Mouse (Mus musculus) CH12.LX (cell line): ENCODE results near the gene Parp9. TPM values are rescaled to one million over a fixed set of nuclear protein-coding genes. Genes with fewer than 3 reads are reported as not detected.

Source experiments
- DNase-seq: peaks from one replicate; pipeline ENCODE4 v3.0.0-alpha.2; 2013; ENCODE audit errors: extremely low read depth
- H3K27ac ChIP-seq: 2 replicates; pipeline ENCODE4 v1.5.1; 2012; ENCODE audit warnings: low read depth, mild to moderate bottlenecking, control low read depth, moderate library complexity; ENCODE audit not compliant: insufficient read depth
- H3K27me3 ChIP-seq: replicated peaks from 2 replicates; pipeline ENCODE3; 2012; ENCODE audit warnings: inconsistent platforms
- H3K36me3 ChIP-seq, 2 experiments: replicated peaks in 1 of 2; 2 replicates each; pipeline versions ENCODE3 to v1.6.1; 2012; ENCODE audit warnings: inconsistent platforms in 1 of 2, low read length in 1 of 2, mild to moderate bottlenecking in 1 of 2, mixed read lengths in 1 of 2, moderate library complexity in 1 of 2; ENCODE audit not compliant: control insufficient read depth in 1 of 2, insufficient read depth in 1 of 2
- H3K4me1 ChIP-seq, 2 experiments: 2 replicates each; pipeline ENCODE4 v1.6.1; 2012; ENCODE audit warnings: inconsistent platforms in 1 of 2, moderate library complexity in 1 of 2; ENCODE audit not compliant: insufficient read depth in 2 of 2, control insufficient read depth in 1 of 2
- H3K4me2 ChIP-seq: 2 replicates; pipeline ENCODE4 v1.6.1; 2012; ENCODE audit warnings: low read depth, mild to moderate bottlenecking, control low read depth; ENCODE audit not compliant: poor library complexity, insufficient read depth, severe bottlenecking
- H3K4me3 ChIP-seq, 3 experiments: fragments of 150-350 bp in 1 of 3; sonication (generic) in 1 of 3; replicated peaks in 1 of 3; 2 replicates each; pipeline versions ENCODE3 to v1.5.1; 2011 to 2012; ENCODE audit warnings: low read depth in 2 of 3, low read length in 2 of 3, mild to moderate bottlenecking in 2 of 3, moderate library complexity in 2 of 3, control low read depth in 1 of 3, improper control_type of control experiment in 1 of 3, inconsistent platforms in 1 of 3, mixed read lengths in 1 of 3; ENCODE audit not compliant: poor library complexity in 1 of 3
- H3K79me2 ChIP-seq: replicated peaks from 2 replicates; pipeline ENCODE4 v1.6.1; 2012; ENCODE audit warnings: mild to moderate bottlenecking, moderate library complexity; ENCODE audit not compliant: control insufficient read depth, poor library complexity, insufficient read depth, severe bottlenecking; ENCODE audit errors: extremely low read depth
- H3K9ac ChIP-seq: 2 replicates; pipeline ENCODE4 v1.6.1; 2012; ENCODE audit warnings: low read depth, mild to moderate bottlenecking, control low read depth, moderate library complexity; ENCODE audit not compliant: insufficient read depth
- H3K9me3 ChIP-seq: replicated peaks from 2 replicates; pipeline ENCODE3; 2012; ENCODE audit warnings: low read length, inconsistent platforms, mixed read lengths
- BHLHE40 ChIP-seq: IDR thresholded peaks from 2 replicates; pipeline ENCODE4 v1.6.1; 2011; ENCODE audit warnings: mild to moderate bottlenecking, low read depth, low read length, improper control_type of control experiment
- CHD1 ChIP-seq: IDR thresholded peaks from 2 replicates; pipeline ENCODE4 v1.6.1; 2012; ENCODE audit warnings: low read depth, low read length, improper control_type of control experiment, inconsistent platforms
- CHD2 ChIP-seq: IDR thresholded peaks from 2 replicates; pipeline ENCODE4 v1.6.1; 2011; ENCODE audit warnings: low read length, improper control_type of control experiment
- CTCF ChIP-seq, 2 experiments: IDR thresholded peaks in 1 of 2; conservative IDR thresholded peaks in 1 of 2; 2 replicates each; pipeline ENCODE4 v1.5.1; 2011 to 2012; ENCODE audit warnings: low read depth in 2 of 2, low read length in 2 of 2, improper control_type of control experiment in 1 of 2, inconsistent platforms in 1 of 2, mild to moderate bottlenecking in 1 of 2, moderate library complexity in 1 of 2
- E2F4 ChIP-seq: IDR thresholded peaks from 2 replicates; pipeline ENCODE4 v1.6.1; 2011; ENCODE audit warnings: low read depth, low read length, improper control_type of control experiment; ENCODE audit not compliant: insufficient replicate concordance
- ELF1 ChIP-seq: IDR thresholded peaks from 2 replicates; pipeline ENCODE4 v1.6.1; 2014; ENCODE audit warnings: low read depth, mild to moderate bottlenecking, inconsistent platforms, low read length, improper control_type of control experiment
- EP300 ChIP-seq: IDR thresholded peaks from 2 replicates; pipeline ENCODE4 v1.6.1; 2011; ENCODE audit warnings: low read length, improper control_type of control experiment
- ETS1 ChIP-seq: conservative IDR thresholded peaks from 2 replicates; pipeline ENCODE4 v1.6.1; 2012; ENCODE audit warnings: low read depth, mild to moderate bottlenecking, inconsistent platforms, low read length, improper control_type of control experiment, moderate library complexity
- HCFC1 ChIP-seq: IDR thresholded peaks from 2 replicates; pipeline ENCODE4 v1.6.1; 2012; ENCODE audit warnings: low read depth, mild to moderate bottlenecking, inconsistent platforms, low read length, improper control_type of control experiment
- IRF4 ChIP-seq: IDR thresholded peaks from 2 replicates; pipeline ENCODE4 v1.6.1; 2014; ENCODE audit warnings: low read depth, mild to moderate bottlenecking, inconsistent platforms, low read length, improper control_type of control experiment
- JUN ChIP-seq: IDR thresholded peaks from 2 replicates; pipeline ENCODE4 v1.6.1; 2011; ENCODE audit warnings: low read depth, mild to moderate bottlenecking, low read length, improper control_type of control experiment, moderate library complexity; ENCODE audit not compliant: insufficient read depth
- JUND ChIP-seq: conservative IDR thresholded peaks from 2 replicates; pipeline ENCODE4 v1.6.1; 2011; ENCODE audit warnings: low read depth, low read length, improper control_type of control experiment
- KAT2A ChIP-seq: IDR thresholded peaks from 2 replicates; pipeline ENCODE4 v1.6.1; 2012; ENCODE audit warnings: low read length, improper control_type of control experiment, inconsistent platforms; ENCODE audit not compliant: insufficient replicate concordance
- MAFK ChIP-seq: IDR thresholded peaks from 2 replicates; pipeline ENCODE4 v1.6.1; 2011; ENCODE audit warnings: low read length, improper control_type of control experiment; ENCODE audit not compliant: insufficient replicate concordance
- MAX ChIP-seq: IDR thresholded peaks from 2 replicates; pipeline ENCODE4 v1.6.1; 2011; ENCODE audit warnings: low read length, improper control_type of control experiment
- MAZ ChIP-seq: IDR thresholded peaks from 2 replicates; pipeline ENCODE4 v1.6.1; 2012; ENCODE audit warnings: low read depth, mild to moderate bottlenecking, inconsistent platforms, low read length, improper control_type of control experiment, moderate library complexity
- MEF2A ChIP-seq: IDR thresholded peaks from 2 replicates; pipeline ENCODE4 v1.6.1; 2014; ENCODE audit warnings: low read depth, mild to moderate bottlenecking, inconsistent platforms, low read length, improper control_type of control experiment, borderline replicate concordance
- MXI1 ChIP-seq: IDR thresholded peaks from 2 replicates; pipeline ENCODE4 v1.6.1; 2011; ENCODE audit warnings: mild to moderate bottlenecking, low read depth, low read length, improper control_type of control experiment
- MYC ChIP-seq: IDR thresholded peaks from 2 replicates; pipeline ENCODE4 v1.6.1; 2011; ENCODE audit warnings: low read depth, mild to moderate bottlenecking, improper control_type of control experiment, low read length
- NELFE ChIP-seq: IDR thresholded peaks from 2 replicates; pipeline ENCODE4 v1.6.1; 2011; ENCODE audit warnings: low read depth, low read length, improper control_type of control experiment
- NRF1 ChIP-seq: IDR thresholded peaks from 2 replicates; pipeline ENCODE4 v1.6.1; 2014; ENCODE audit warnings: low read depth, mild to moderate bottlenecking, inconsistent platforms, low read length, improper control_type of control experiment, moderate library complexity
- PAX5 ChIP-seq: IDR thresholded peaks from 2 replicates; pipeline ENCODE4 v1.6.1; 2012; ENCODE audit warnings: low read length, inconsistent platforms, mixed read lengths
- POLR2A ChIP-seq: IDR thresholded peaks from 2 replicates; pipeline ENCODE4 v1.6.1; 2011; ENCODE audit warnings: low read depth, mild to moderate bottlenecking, improper control_type of control experiment, low read length
- POLR2AphosphoS2 ChIP-seq: IDR thresholded peaks from 2 replicates; pipeline ENCODE4 v1.6.1; 2011; ENCODE audit warnings: low read depth, low read length, improper control_type of control experiment
- RAD21 ChIP-seq: IDR thresholded peaks from 2 replicates; pipeline ENCODE4 v1.6.1; 2011; ENCODE audit warnings: low read depth, mild to moderate bottlenecking, low read length, improper control_type of control experiment, moderate library complexity
- RCOR1 ChIP-seq: conservative IDR thresholded peaks from 2 replicates; pipeline ENCODE4 v1.6.1; 2012; ENCODE audit warnings: low read depth, mild to moderate bottlenecking, inconsistent platforms, low read length, improper control_type of control experiment
- SIN3A ChIP-seq: IDR thresholded peaks from 2 replicates; pipeline ENCODE4 v1.6.1; 2012; ENCODE audit warnings: low read length, improper control_type of control experiment, inconsistent platforms
- SMC3 ChIP-seq: IDR thresholded peaks from 2 replicates; pipeline ENCODE4 v1.6.1; 2011; ENCODE audit warnings: low read depth, low read length, improper control_type of control experiment
- TBP ChIP-seq: conservative IDR thresholded peaks from 2 replicates; pipeline ENCODE4 v1.6.1; 2011; ENCODE audit warnings: low read depth, low read length, improper control_type of control experiment
- TCF12 ChIP-seq: IDR thresholded peaks from 2 replicates; pipeline ENCODE4 v1.6.1; 2014; ENCODE audit warnings: low read depth, mild to moderate bottlenecking, inconsistent platforms, low read length, improper control_type of control experiment
- UBTF ChIP-seq: IDR thresholded peaks from 2 replicates; pipeline ENCODE4 v1.6.1; 2012; ENCODE audit warnings: low read depth, mild to moderate bottlenecking, inconsistent platforms, low read length, improper control_type of control experiment, moderate library complexity
- USF1 ChIP-seq: IDR thresholded peaks from 2 replicates; pipeline ENCODE4 v1.6.1; 2014; ENCODE audit warnings: low read depth, mild to moderate bottlenecking, inconsistent platforms, low read length, improper control_type of control experiment
- USF2 ChIP-seq: conservative IDR thresholded peaks from 2 replicates; pipeline ENCODE4 v1.6.1; 2011; ENCODE audit warnings: low read depth, low read length, improper control_type of control experiment
- ZC3H11A ChIP-seq: IDR thresholded peaks from 2 replicates; pipeline ENCODE4 v1.6.1; 2012; ENCODE audit warnings: low read depth, mild to moderate bottlenecking, inconsistent platforms, low read length, improper control_type of control experiment
- ZKSCAN1 ChIP-seq: IDR thresholded peaks from 2 replicates; pipeline ENCODE4 v1.6.1; 2012; ENCODE audit warnings: low read depth, inconsistent platforms, low read length, improper control_type of control experiment, borderline replicate concordance
- ZMIZ1 ChIP-seq: IDR thresholded peaks from 2 replicates; pipeline ENCODE4 v1.6.1; 2012; ENCODE audit warnings: low read depth, mild to moderate bottlenecking, inconsistent platforms, low read length, improper control_type of control experiment
- ZNF384 ChIP-seq: IDR thresholded peaks from 2 replicates; pipeline ENCODE4 v1.6.1; 2012; ENCODE audit warnings: low read depth, low read length, improper control_type of control experiment, inconsistent platforms
- dilution Hi-C: fragments of 300-500 bp; cut with MboI; formaldehyde crosslinking; loops from 2 replicates; pipeline ENCODE4 v1.14.3; 2020; ENCODE audit warnings: low sequenced_read_pairs; ENCODE audit not compliant: extremely low pct_unique_long_range_greater_than_20kb, extremely low pct_ligation_motif_present
- in situ Hi-C: fragments of 300-500 bp; cut with MboI; formaldehyde crosslinking; loops from 3 replicates; pipeline ENCODE4 v1.14.3; 2019; ENCODE audit warnings: low sequenced_read_pairs, low pct_ligation_motif_present, low pct_unique_long_range_greater_than_20kb, mixed read lengths
- polyA plus RNA-seq: library from polyadenylated mRNA; unstranded; fragments of >175 nt; gene quantifications from 2 replicates; pipeline ENCODE4 v1.2.1, GENCODE M21; 2012; ENCODE audit warnings: low read depth; ENCODE audit not compliant: insufficient read length
- total RNA-seq, 2 experiments: library from RNA; depleted of rRNA; stranded (reverse); fragments of 300-350 nt in 1 of 2; fragments of >200 nt in 1 of 2; gene quantifications; 2 replicates each; pipeline ENCODE4 v1.2.3; 2012 to 2014

Gene Parp9
- total RNA-seq (2012; rRNA removed) (26.1 and 30.3 TPM in 2 replicates), total RNA-seq (2014; rRNA removed) (53.1 and 56.9 TPM in 2 replicates), polyA plus RNA-seq (33.2 and 34.3 TPM in 2 replicates)

DNA sequence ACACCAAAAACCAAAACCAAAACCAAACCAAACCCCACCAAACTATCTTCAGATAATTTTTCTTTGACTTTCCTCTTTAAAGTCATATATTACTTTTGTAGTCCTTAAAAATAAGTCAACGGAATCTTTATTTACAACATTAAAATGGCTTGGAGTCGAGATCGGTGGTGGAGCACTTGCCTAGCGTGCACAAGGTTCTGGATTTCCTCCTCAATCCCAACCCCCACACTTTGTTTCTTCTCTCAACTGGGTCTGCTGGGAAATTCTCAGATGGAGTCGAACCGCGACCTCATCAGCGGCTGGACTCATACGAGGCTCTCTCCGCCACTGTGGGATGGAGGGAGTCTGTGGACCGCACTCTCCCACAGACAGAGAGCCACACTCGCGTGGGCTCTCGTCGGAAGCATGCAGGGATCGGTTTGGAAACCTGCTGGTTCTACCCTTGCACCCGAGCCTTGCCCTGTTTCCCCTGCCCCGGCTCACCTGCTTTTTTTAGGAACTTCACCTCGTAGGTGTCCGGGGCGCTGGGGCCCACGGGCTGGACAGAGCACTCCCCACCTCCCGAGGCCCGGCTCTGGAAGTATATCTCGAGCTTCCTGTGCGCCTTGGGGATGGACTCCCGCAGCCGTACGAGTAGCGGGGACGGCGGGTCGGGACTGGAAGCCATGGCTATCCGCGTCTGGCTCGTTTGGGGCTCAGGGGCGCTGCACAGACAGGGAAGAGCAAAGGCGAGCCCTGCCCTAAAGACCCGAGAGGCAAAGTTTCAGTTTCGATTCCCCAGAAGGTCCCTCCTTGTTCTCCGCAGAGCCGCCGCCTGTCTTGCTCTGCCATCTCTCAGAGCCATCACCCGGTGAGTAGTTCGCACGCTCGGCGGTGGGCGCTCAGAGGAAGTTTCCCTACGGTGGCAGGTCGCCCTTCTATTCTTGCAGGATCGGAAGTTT, at the start of gene Parp9, which contains the start of gene Dtx3l:
Gene Parp9, plus strand, starts transcription at position 260 of the 941 bp plus-strand sequence.
Gene Dtx3l, minus strand, starts transcription at position 941 of the 941 bp plus-strand sequence.
- dilution Hi-C loops (no loop called here), in situ Hi-C loops (loop anchor here (5.0 to 10.0 kb wide), 2 partner anchors 66 to 194 kb away; partner anchors contain the start of gene Parp14)
- peak within 1 kb of the TSS; percentile 64 for H3K9ac ChIP-seq
- no peaks in the 10 kb centered on the region for H3K9me3 ChIP-seq
- H3K4me2 ChIP-seq: peak within 1 kb of the TSS; percentile 95
- DNase-seq: peak; percentile 86
- no peaks in the 10 kb centered on the region for H3K27me3 ChIP-seq
- peaks cover 6% of the 10 kb centered on the region for H3K79me2 ChIP-seq
- H3K27ac ChIP-seq: peak within 1 kb of the TSS; percentile 55
- peaks cover 6 to 28% of the 10 kb centered on the region in 2 experiments for H3K4me1 ChIP-seq
- H3K36me3 ChIP-seq: peaks cover 32 to 57% of the 10 kb centered on the region in 2 experiments
- H3K4me3 ChIP-seq: peak within 1 kb of the TSS; percentile 68 to 100 (median 69)
- TF ChIP-seq PAX5: no peak
- peak; percentile 92; the same call in 1 of the 2 replicates for TF ChIP-seq CHD1
- TF ChIP-seq MYC: peak; percentile 48; the same call in 1 of the 2 replicates
- TF ChIP-seq USF1: no peak
- no peak; the same call in 1 of the 2 replicates for TF ChIP-seq MEF2A
- no peak for TF ChIP-seq CTCF (conservative IDR thresholded peaks at IDR 0.05 in 1 of 2, IDR thresholded peaks at IDR 0.05 in 1 of 2; ENCODE audit: low read depth in 2 of 2, low read length in 2 of 2)
- TF ChIP-seq NELFE: peak; percentile 15
- TF ChIP-seq MXI1: no peak; the same call in 1 of the 2 replicates
- TF ChIP-seq E2F4: no peak
- TF ChIP-seq ZC3H11A: no peak
- peak; percentile 60; the same call in 1 of the 2 replicates for TF ChIP-seq BHLHE40
- peak; percentile 87 for TF ChIP-seq CHD2
- no peak for TF ChIP-seq HCFC1
- TF ChIP-seq ELF1: peak; percentile 27; the same call in 1 of the 2 replicates
- peak; percentile 78 for TF ChIP-seq UBTF
- no peak for TF ChIP-seq KAT2A
- no peak for TF ChIP-seq MAZ
- no peak for TF ChIP-seq RAD21
- 0 out of 2 replicates have a peak, but pooled peaks have one; percentile 6 for TF ChIP-seq ZMIZ1
- TF ChIP-seq ZKSCAN1: no peak
- peak; percentile 14; the same call in 1 of the 2 replicates for TF ChIP-seq EP300
- TF ChIP-seq MAX: peak; percentile 35; the same call in 1 of the 2 replicates
- no peak for TF ChIP-seq SMC3
- no peak for TF ChIP-seq USF2
- peak; percentile 62; the same call in 1 of the 2 replicates for TF ChIP-seq TCF12
- TF ChIP-seq POLR2A: peak; percentile 63; the same call in 1 of the 2 replicates
- TF ChIP-seq NRF1: no peak
- TF ChIP-seq JUND: no peak
- TF ChIP-seq MAFK: no peak
- peak; percentile 68 for TF ChIP-seq TBP
- no peak for TF ChIP-seq ZNF384
- TF ChIP-seq RCOR1: peak; percentile 52; the same call in 1 of the 2 replicates
- peak; percentile 30; the same call in 1 of the 2 replicates for TF ChIP-seq ETS1
- no peak for TF ChIP-seq JUN
- TF ChIP-seq SIN3A: peak; percentile 47
- peak; percentile 95 for TF ChIP-seq IRF4
- TF ChIP-seq POLR2AphosphoS2: no peak
